Mouse (Mus musculus) kidney, embryonic 15.5 days (tissue): Measurements from ENCODE around the gene Psmb2. TPM values are rescaled to one million over a fixed set of nuclear protein-coding genes. Genes with fewer than 3 reads are reported as not detected.

Source experiments
- ATAC-seq: fragments of 200-750 bp; cut with Nextera tagmentation; replicated peaks from 2 replicates; pipeline ENCODE4 v1.8.0; 2017; ENCODE audit warnings: moderate TSS enrichment; ENCODE audit not compliant: low FRiP score
- H3K27ac ChIP-seq: fragments of 300-500 bp; sonication (generic); 2 replicates; pipeline ENCODE4 v1.5.1; 2015; ENCODE audit warnings: mild to moderate bottlenecking, inconsistent platforms
- H3K27me3 ChIP-seq: fragments of 300-500 bp; sonication (generic); 2 replicates; pipeline ENCODE4 v1.6.1; 2015; ENCODE audit warnings: inconsistent platforms
- H3K36me3 ChIP-seq: fragments of 300-500 bp; sonication (generic); 2 replicates; pipeline ENCODE4 v1.6.1; 2015; ENCODE audit warnings: inconsistent platforms
- H3K4me1 ChIP-seq: fragments of 300-500 bp; sonication (generic); 2 replicates; pipeline ENCODE4 v1.6.1; 2015; ENCODE audit warnings: inconsistent platforms
- H3K4me2 ChIP-seq: fragments of 300-500 bp; sonication (generic); 2 replicates; pipeline ENCODE4 v1.6.1; 2015; ENCODE audit warnings: moderate library complexity, mild to moderate bottlenecking, inconsistent platforms
- H3K4me3 ChIP-seq: fragments of 300-500 bp; sonication (generic); replicated peaks from 2 replicates; pipeline ENCODE4 v1.5.1; 2015; ENCODE audit warnings: mild to moderate bottlenecking, inconsistent platforms
- H3K9ac ChIP-seq: fragments of 300-500 bp; sonication (generic); 2 replicates; pipeline ENCODE4 v1.6.1; 2015; ENCODE audit warnings: mild to moderate bottlenecking, inconsistent platforms
- H3K9me3 ChIP-seq: fragments of 300-500 bp; sonication (generic); replicated peaks from 2 replicates; pipeline ENCODE4 v1.6.1; 2016; ENCODE audit warnings: inconsistent platforms
- WGBS: fragments of 180-500 bp; shearing (Covaris S2); methylation state at CpG from one replicate; pipeline ENCODE4 v1.1.7; 2015; ENCODE audit warnings: mixed read lengths; 5-methylcytosine and 5-hydroxymethylcytosine counted together
- polyA plus RNA-seq: library from polyadenylated mRNA; unstranded; fragments of >200 nt; fragmentation: Nextera tagmentation; extraction: Ambion mirVana; gene quantifications from 2 replicates; pipeline ENCODE4 v1.2.1, GENCODE M21; 2015

Gene Psmb2
- polyA plus RNA-seq, 1 experiment from 2014 or later = 457 TPM

DNA sequence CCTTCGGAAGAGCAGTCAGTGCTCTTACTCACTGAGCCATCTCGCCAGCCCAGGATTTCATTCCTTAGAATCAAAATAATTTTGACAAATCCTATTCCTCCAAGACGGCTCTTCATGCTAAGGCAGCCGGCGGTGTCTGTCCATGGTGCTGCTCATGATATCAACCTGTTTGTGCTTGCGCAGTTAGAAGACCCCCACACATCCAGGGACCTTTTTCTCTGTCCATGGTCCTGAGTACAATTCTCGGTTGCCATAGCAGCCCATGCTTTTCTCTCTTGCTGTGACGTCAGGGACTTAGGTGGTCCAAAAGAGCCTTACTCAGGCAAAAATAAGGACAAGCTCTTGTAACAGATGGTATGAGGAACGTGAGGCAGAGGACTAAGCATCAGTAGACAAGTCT lies 22.1 kb upstream of the Psmb2 start:
- H3K9ac ChIP-seq = no peak overlapping the region
- H3K27ac ChIP-seq = no peak overlapping the region
- no peaks in the 10 kb centered on the region for H3K9me3 ChIP-seq
- peak; percentile 75; the same call in 1 of the 2 replicates for ATAC-seq
- no peak overlapping the region for H3K4me3 ChIP-seq
- no peak overlapping the region for H3K4me2 ChIP-seq
- H3K4me1 ChIP-seq = no peaks in the 10 kb centered on the region
- H3K27me3 ChIP-seq = peaks cover 22% of the 10 kb centered on the region
- 9% methylated on average over 9 of the region's 9 CpGs for WGBS
- H3K36me3 ChIP-seq = no peaks in the 10 kb centered on the region

DNA sequence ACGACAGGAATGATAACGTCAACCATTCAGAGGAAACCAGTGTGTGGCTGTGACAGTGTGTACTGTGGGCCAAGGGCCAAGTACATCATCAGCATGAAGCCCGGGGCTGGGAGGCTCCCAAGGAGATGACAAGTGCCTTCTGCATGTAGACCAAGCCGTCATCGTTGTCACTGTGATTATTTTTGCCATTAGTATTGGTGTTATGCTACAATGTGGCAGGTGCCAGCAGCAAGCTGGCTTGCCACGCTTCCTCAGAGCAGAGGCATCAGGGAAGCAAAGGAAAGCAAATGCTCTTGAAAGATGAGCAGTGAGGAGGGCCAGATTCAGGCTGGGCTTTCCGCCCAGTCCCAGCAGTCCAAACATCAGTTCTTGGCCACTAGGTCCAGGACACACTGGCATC lies 16.2 kb upstream of the Psmb2 start:
- ATAC-seq = no peak
- 80% methylated on average over 7 of the region's 7 CpGs for WGBS
- Histone ChIP-seq H3K36me3 (no peaks in the 10 kb centered on the region), H3K4me2 (no peak overlapping the region), H3K4me3 (no peak overlapping the region), H3K9ac (no peak overlapping the region), H3K27ac (no peak overlapping the region), H3K9me3 (no peaks in the 10 kb centered on the region), H3K4me1 (no peaks in the 10 kb centered on the region), H3K27me3 (peaks cover 13% of the 10 kb centered on the region; the same call in 1 of the 2 replicates)

DNA sequence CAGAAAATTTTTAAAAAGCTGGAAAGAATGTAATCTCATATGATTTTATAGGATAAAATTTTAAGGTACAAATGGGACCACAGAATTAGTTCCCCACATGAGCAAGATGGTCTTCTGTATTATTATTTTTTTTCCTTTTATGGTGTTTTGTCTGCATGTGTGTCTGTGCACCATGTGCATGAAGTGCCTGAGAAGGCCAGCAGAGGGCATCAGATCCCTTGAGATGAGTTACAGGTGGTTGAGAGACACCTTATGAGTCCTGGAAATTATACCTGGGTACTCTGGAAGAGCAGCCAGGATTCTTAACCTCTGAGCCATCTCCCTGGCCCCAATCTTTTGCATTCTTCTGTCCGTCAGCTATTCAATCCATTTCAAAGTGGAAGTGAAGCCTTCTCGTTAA lies 10.4 kb upstream of the Psmb2 start:
- Histone ChIP-seq H3K9me3 (no peaks in the 10 kb centered on the region), H3K36me3 (no peaks in the 10 kb centered on the region), H3K4me1 (no peaks in the 10 kb centered on the region), H3K4me3 (no peak overlapping the region), H3K4me2 (no peak overlapping the region), H3K9ac (no peak overlapping the region), H3K27me3 (no peaks in the 10 kb centered on the region), H3K27ac (no peak overlapping the region)
- 94% methylated on average over 2 of the region's 2 CpGs for WGBS
- no peak for ATAC-seq

DNA sequence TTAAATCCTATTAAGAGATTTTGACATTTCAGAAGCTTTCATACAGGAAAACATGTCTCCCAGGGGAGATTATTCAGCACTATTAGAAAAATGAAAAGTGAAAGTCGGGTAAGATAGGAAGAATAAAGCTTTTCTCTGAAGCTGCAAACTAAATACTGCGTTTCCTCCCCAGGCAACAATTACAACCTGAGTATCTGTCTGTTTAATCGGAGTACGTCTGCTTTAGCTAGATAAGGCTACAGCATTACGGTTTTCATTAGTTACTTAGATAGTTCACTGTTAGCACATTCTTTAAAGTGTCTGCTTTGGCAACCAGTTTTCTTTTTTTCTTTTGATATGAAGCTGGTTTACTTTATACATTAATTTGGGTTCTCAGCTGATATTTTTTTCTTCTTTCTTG lies 4.9 kb downstream of the Psmb2 start:
- H3K4me2 ChIP-seq = no peak overlapping the region
- H3K27ac ChIP-seq = no peak overlapping the region
- H3K9me3 ChIP-seq = no peaks in the 10 kb centered on the region
- no peak overlapping the region for H3K9ac ChIP-seq
- 85% methylated on average over 5 of the region's 5 CpGs for WGBS
- H3K36me3 ChIP-seq = peaks cover 37% of the 10 kb centered on the region
- ATAC-seq = no peak
- no peak overlapping the region for H3K4me3 ChIP-seq
- H3K4me1 ChIP-seq = peaks cover 11% of the 10 kb centered on the region
- no peaks in the 10 kb centered on the region for H3K27me3 ChIP-seq

DNA sequence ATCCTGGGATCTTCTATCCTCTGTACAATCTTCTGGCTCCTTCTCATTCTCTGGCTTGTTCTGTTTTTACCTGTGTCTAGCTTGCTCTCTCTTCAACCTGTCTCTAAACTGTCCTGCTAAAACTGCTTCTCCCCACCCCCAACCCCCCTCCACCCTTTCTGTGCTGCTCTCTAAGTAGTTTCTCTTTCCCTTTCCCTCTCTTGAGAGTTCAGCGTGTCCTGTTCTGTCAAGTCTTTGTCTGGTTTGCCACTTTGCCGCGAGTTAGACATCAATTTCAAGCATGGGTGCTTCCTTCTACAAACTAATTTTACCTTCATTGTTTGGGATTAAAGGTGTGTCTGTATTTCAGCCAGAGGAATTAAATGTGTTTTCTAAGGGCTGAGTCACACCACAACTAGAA lies 5.7 kb downstream of the Psmb2 start:
- WGBS = 78% methylated on average over 3 of the region's 3 CpGs
- Histone ChIP-seq H3K9ac (no peak overlapping the region), H3K27ac (no peak overlapping the region), H3K4me1 (peaks cover 10% of the 10 kb centered on the region), H3K27me3 (no peaks in the 10 kb centered on the region), H3K36me3 (peaks cover 45% of the 10 kb centered on the region), H3K9me3 (no peaks in the 10 kb centered on the region), H3K4me2 (no peak overlapping the region), H3K4me3 (no peak overlapping the region)
- ATAC-seq = no peak

DNA sequence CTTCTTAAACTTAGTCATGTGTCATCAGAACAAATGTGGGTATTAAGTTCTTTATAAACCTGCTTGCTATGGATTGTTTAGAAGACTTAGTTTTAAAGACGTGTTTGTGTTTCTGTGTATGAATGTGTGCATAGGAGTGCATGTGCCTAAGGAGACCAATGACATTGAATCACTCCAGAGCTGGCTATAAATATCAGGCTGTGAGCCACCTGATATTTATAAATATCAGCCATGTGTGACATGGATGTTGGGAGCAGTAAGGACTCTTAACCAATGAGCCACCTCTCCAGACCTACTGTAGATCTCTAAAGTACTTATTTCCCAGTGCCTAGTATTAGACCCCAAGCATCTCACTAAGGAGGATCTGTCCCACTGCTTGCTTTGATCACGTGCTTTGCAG lies 12.0 kb downstream of the Psmb2 start:
- H3K27me3 ChIP-seq = no peaks in the 10 kb centered on the region
- WGBS = 96% methylated on average over 2 of the region's 2 CpGs
- no peaks in the 10 kb centered on the region for H3K9me3 ChIP-seq
- no peak overlapping the region for H3K4me2 ChIP-seq
- H3K27ac ChIP-seq = no peak overlapping the region
- no peak overlapping the region for H3K9ac ChIP-seq
- no peak overlapping the region for H3K4me3 ChIP-seq
- H3K36me3 ChIP-seq = peaks cover 81% of the 10 kb centered on the region
- no peak for ATAC-seq
- H3K4me1 ChIP-seq = no peaks in the 10 kb centered on the region

DNA sequence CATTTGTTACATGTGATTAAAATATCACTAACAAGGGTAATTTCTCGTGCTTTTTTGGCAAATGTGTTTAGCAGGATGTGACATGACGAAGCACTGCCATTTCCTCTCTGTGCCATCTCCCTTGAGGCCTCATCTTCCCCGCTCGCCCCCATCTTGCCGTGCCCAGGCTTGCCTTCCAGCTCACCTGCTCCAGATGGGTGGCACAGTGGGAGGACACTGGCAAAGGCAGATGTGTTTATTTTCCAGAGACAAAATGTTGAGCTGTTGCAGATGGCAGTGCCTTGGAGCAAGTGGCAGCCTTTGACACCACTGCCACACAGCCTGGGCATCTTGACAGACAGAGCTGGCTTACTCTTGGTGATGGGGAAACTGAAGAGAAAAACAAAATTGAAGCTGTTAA lies 15.6 kb downstream of the Psmb2 start:
- WGBS = 85% methylated on average over 5 of the region's 5 CpGs
- Histone ChIP-seq H3K4me3 (no peak overlapping the region), H3K27ac (no peak overlapping the region), H3K9me3 (no peaks in the 10 kb centered on the region), H3K27me3 (no peaks in the 10 kb centered on the region), H3K4me2 (no peak overlapping the region), H3K36me3 (peaks cover 71% of the 10 kb centered on the region), H3K9ac (no peak overlapping the region), H3K4me1 (no peaks in the 10 kb centered on the region)
- no peak for ATAC-seq

DNA sequence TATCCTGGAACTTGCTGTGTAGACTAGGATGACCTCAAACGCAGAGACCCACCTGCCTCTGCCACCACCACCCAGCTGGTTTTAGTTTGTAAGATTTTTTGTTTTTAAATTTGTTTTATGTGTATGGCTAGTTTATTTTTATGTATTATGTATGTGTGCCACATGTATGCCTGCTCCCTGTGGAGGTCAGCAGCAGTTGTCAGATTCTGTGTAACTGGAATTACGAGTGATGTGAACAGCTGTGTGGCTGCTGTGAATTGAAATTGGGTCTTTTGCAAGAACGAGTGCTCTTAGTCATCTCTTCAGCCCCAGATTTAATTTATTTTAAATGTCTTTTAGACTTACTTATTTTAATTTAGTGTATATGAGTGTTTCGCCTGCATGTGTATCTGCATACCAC lies 19.5 kb downstream of the Psmb2 start:
- Histone ChIP-seq H3K4me1 (no peaks in the 10 kb centered on the region), H3K4me3 (no peak overlapping the region), H3K27ac (no peak overlapping the region), H3K9ac (no peak overlapping the region), H3K4me2 (no peak overlapping the region), H3K9me3 (no peaks in the 10 kb centered on the region), H3K36me3 (peaks cover 75% of the 10 kb centered on the region), H3K27me3 (no peaks in the 10 kb centered on the region)
- WGBS = 88% methylated on average over 4 of the region's 4 CpGs
- no peak for ATAC-seq

DNA sequence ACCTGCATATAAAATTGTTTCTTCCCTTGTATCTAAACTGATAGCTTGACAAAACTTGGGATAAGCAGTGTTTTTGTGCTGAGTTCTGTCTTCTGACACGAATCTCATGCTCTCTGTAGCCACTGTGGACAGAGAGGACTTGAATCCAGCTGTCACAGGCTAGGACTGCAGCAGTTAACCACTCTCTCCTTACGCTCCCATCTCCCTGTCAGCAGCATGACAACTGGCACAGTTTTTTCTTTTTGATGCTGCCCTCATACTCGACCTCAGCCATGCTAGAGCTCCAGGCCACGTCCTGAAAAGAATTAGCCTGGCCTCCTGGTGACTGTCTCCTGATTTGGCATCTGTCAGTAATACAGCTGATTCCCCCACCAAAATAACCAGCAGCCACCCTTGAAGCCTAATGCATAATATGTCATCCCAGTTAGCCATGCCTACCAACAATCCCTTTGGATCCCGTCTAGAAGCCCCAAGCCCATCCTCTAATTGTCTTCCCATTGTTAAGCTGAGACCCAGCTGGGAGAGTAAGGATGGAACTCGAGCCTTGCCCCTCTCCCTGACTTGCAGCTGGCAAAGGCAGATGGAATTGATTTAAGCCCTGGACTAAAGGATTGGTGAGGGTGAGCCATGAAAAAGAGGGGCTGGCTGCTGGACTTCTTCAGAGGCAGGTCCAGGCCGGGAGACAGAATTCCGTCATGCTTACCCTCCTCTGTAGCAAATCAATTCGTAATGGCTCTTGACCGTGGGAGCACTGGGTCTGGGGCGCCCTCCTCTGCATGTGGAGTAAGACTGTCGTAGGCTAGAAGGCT lies 29.4 kb downstream of the Psmb2 start:
- 79% methylated on average over 12 of the region's 12 CpGs for WGBS
- Histone ChIP-seq H3K4me3 (no peak overlapping the region), H3K27me3 (no peaks in the 10 kb centered on the region), H3K4me1 (no peaks in the 10 kb centered on the region), H3K36me3 (peaks cover 83% of the 10 kb centered on the region), H3K9ac (no peak overlapping the region), H3K9me3 (no peaks in the 10 kb centered on the region), H3K27ac (no peak overlapping the region), H3K4me2 (no peak overlapping the region)
- ATAC-seq = no peak

DNA sequence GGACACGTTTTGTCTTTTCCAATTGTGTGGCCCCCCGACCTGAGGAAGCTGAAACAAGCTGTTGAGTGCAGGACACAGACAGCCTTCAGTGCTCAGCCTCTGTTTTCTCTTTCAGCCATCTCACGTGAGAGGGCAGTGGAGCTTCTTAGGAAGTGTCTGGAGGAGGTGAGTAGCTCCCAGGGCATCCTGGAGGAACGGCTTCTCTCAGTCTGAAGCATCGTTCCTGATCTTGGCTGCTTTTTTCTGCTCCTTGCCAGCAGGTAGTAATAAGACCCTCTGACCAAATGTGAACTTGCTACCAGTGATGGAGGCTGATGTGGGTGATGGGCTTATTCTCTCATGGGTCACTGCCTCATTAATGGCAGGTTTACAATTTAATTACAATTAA lies 30.0 kb downstream of the Psmb2 start:
- Histone ChIP-seq H3K27ac (no peak overlapping the region), H3K4me2 (no peak overlapping the region), H3K4me3 (no peak overlapping the region), H3K36me3 (peaks cover 83% of the 10 kb centered on the region), H3K9ac (no peak overlapping the region), H3K27me3 (no peaks in the 10 kb centered on the region), H3K9me3 (no peaks in the 10 kb centered on the region), H3K4me1 (no peaks in the 10 kb centered on the region)
- ATAC-seq = no peak
- WGBS = 82% methylated on average over 5 of the region's 5 CpGs

DNA sequence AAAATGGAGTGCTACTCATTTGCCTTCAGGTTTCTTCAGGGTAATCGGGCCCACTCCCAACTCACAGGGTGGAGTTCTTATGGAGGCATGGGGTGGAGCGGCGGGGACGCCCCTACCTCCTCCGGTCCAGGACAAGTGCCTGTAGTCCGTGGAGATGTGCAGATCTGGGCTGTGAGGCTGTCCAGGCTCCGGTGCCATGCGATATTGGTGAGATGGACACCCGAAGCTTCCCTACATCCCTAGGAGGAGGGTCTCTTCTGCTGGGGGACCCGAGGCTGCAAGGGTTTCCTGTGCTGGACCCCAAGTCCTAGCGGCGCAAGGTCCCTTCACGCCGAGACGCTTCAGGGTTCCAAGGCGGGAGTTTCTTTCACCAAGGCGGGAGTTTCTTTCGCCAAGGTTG lies 54.7 kb downstream of the Psmb2 start:
- 1% methylated on average over 18 of the region's 18 CpGs for WGBS
- peak overlapping the region; percentile 35 for H3K4me2 ChIP-seq

DNA sequence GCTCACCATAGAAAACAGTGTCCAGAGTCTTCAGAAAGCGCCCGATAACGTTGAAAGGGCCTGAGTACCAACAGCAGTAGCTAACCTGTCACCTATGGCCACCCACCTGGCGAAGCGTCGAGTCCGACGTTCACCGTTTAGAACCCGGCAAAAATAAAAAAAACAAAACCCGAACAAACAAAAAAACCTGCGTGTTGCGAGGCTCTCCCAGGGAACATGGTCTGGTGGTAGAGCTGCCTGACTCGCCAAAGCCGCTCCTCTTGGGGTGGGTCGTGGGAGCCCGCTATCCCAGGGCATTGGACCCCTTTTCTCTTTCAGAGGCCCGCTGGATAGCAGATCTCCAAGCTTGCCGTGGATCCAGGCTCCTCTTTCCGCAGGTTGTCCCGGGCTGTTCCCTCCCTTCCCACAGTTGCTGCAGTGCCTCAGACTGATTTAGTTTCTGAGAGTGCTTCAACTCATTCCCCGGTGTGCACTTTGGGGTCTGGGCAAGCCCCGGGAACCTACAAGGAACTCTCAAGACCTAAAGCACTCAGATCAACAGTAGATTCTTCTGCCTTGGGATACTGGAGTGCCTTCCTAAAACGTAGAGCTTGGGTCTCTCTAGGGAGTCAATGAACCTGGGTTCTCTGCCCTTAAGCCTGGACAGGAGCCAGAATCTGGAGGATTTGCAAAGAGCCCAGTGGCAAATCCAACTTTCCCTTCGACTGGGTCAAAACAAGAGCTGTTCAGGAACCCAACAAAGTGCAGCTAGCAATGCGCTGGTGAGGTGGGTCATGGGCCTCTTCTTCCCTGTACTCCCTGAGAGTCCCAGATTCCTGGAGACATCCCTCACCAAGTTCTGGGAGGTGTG lies 55.3 kb downstream of the Psmb2 start:
- peak overlapping the region; percentile 35 for H3K4me2 ChIP-seq
- WGBS = 5% methylated on average over 26 of the region's 26 CpGs
- ATAC-seq = no peak

More for the DNA sequence above, 54.7 kb downstream of the Psmb2 start:
- peak overlapping the region; percentile 14; the same call in 1 of the 2 replicates for H3K4me3 ChIP-seq
- no peak for ATAC-seq
- no peak overlapping the region for H3K27ac ChIP-seq
- H3K36me3 ChIP-seq = no peaks in the 10 kb centered on the region
- H3K27me3 ChIP-seq = peaks cover 85% of the 10 kb centered on the region
- H3K4me1 ChIP-seq = peaks cover 32% of the 10 kb centered on the region
- H3K9me3 ChIP-seq = no peaks in the 10 kb centered on the region
- H3K9ac ChIP-seq = no peak overlapping the region

More for the DNA sequence above, 55.3 kb downstream of the Psmb2 start:
- Histone ChIP-seq H3K9me3 (no peaks in the 10 kb centered on the region), H3K4me3 (peak overlapping the region; percentile 14; the same call in 1 of the 2 replicates), H3K4me1 (peaks cover 32% of the 10 kb centered on the region), H3K27me3 (peaks cover 92% of the 10 kb centered on the region), H3K9ac (no peak overlapping the region), H3K27ac (no peak overlapping the region), H3K36me3 (no peaks in the 10 kb centered on the region)
